Mouse (Mus musculus) hindbrain, embryonic 16.5 days (tissue): ENCODE results near the gene Rapgef5. TPM values are rescaled to one million over a fixed set of nuclear protein-coding genes. Genes with fewer than 3 reads are reported as not detected.

Experiments
- ATAC-seq: fragments of 200-750 bp; cut with Nextera tagmentation; 2 replicates; pipeline ENCODE4 v1.8.0; 2017; ENCODE audit warnings: moderate TSS enrichment, moderate library complexity
- H3K27ac ChIP-seq: fragments of 300-500 bp; sonication (generic); 2 replicates; pipeline ENCODE4 v1.5.1; 2014; ENCODE audit warnings: low read depth, mild to moderate bottlenecking, control low read depth, low read length, moderate library complexity
- H3K27me3 ChIP-seq: fragments of 300-500 bp; sonication (generic); replicated peaks from 2 replicates; pipeline ENCODE4 v1.6.1; 2014; ENCODE audit warnings: low read length; ENCODE audit not compliant: control insufficient read depth, insufficient read depth
- H3K36me3 ChIP-seq: fragments of 300-500 bp; sonication (generic); 2 replicates; pipeline ENCODE4 v1.6.1; 2014; ENCODE audit warnings: mild to moderate bottlenecking, low read length, moderate library complexity, mixed read lengths; ENCODE audit not compliant: control insufficient read depth, insufficient read depth
- H3K4me1 ChIP-seq: fragments of 300-500 bp; sonication (generic); 2 replicates; pipeline ENCODE4 v1.6.1; 2014; ENCODE audit warnings: low read depth, low read length; ENCODE audit not compliant: control insufficient read depth, insufficient read depth
- H3K4me2 ChIP-seq: fragments of 300-500 bp; sonication (generic); 2 replicates; pipeline ENCODE4 v1.6.1; 2014; ENCODE audit warnings: mild to moderate bottlenecking, low read length, control low read depth, moderate library complexity
- H3K4me3 ChIP-seq: fragments of 300-500 bp; sonication (generic); 2 replicates; pipeline ENCODE4 v1.5.1; 2014; ENCODE audit warnings: mild to moderate bottlenecking, low read length, control low read depth, moderate library complexity
- H3K9ac ChIP-seq: fragments of 300-500 bp; sonication (generic); 2 replicates; pipeline ENCODE4 v1.6.1; 2014; ENCODE audit warnings: low read depth, mild to moderate bottlenecking, control low read depth, low read length, moderate library complexity
- H3K9me3 ChIP-seq: fragments of 300-500 bp; sonication (generic); 2 replicates; pipeline ENCODE4 v1.6.1; 2014; ENCODE audit warnings: mild to moderate bottlenecking, low read length, moderate library complexity; ENCODE audit not compliant: control insufficient read depth
- WGBS: fragments of 180-500 bp; shearing (Covaris S2); extraction: QIAGEN DNeasy Blood & Tissue Kit; methylation state at CpG from one replicate; pipeline ENCODE4 v1.1.7; 2014; 5-methylcytosine and 5-hydroxymethylcytosine counted together
- polyA plus RNA-seq: library from polyadenylated mRNA; unstranded; fragments of >200 nt; fragmentation: Nextera tagmentation; extraction: Ambion mirVana; gene quantifications from 2 replicates; pipeline ENCODE4 v1.2.1, GENCODE M21; 2015

Rapgef5 gene
- polyA plus RNA-seq, 1 experiment from 2014 or later: 31.9 TPM

DNA sequence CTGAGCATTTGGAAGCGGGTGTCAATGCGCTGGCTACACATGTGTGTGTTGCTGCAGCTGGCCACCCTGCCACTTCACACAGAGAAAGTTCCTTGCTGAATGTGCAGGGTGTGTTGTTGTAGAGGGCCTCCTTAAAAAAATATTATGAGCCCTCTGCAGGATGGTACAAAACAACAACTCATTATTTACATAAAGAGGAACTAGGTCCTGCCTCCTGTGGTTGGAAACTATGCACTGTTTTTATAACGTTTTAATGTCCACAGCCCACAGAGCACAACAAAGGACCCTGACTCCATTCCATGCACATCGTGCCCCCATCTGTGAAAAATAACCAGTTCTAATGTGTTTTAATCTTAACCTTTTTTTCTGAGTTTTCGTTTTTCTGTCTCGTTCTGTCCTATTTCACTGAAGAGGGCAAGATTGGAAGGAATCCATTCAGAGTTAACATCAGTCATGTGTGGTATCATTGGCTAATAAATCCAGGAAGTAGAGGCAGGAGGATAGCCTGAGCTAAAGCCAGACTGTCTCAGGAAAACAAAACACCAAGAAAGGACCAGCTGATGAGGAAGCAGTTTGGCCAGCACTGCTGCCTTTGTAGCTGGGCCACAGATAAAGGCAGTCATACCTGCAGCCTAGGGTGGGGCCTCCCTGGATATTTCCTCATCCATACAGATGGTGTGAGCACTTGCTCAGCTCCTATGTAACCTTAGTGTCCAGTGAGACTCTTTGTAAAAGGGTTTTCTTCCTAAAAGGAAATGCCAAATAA, 123.3 kb downstream of the Rapgef5 start:
- H3K27me3 ChIP-seq: no peaks in the 10 kb centered on the region
- no peaks in the 10 kb centered on the region for H3K36me3 ChIP-seq
- H3K9me3 ChIP-seq: no peaks in the 10 kb centered on the region
- WGBS: 65% methylated on average over 6 of the region's 6 CpGs
- H3K9ac ChIP-seq: no peak overlapping the region
- no peak overlapping the region for H3K4me3 ChIP-seq
- no peak overlapping the region for H3K27ac ChIP-seq
- no peaks in the 10 kb centered on the region for H3K4me1 ChIP-seq
- ATAC-seq: 0 out of 2 replicates have a peak, but pooled peaks have one; percentile 28
- H3K4me2 ChIP-seq: no peak overlapping the region

DNA sequence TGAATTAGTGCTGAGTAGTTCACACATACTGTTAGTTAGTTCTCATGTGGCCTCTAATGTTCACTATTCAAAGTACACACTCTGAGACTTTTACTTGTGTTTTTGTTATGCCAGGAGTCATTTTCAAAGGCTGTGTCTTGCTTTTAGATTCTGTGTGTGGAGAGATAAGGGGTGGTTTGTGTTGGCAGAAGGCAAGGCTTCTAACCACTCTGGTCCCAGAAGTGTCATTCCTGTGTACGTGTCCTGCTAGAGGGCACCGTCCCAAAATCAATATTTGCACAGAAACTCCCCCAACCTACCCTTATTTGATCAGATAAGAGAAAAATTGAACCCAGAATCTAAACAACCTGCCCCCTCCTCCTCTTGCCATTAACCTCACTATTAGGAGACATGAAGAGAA, 126.2 kb downstream of the Rapgef5 start:
- Histone ChIP-seq H3K4me1 (no peaks in the 10 kb centered on the region), H3K9me3 (no peaks in the 10 kb centered on the region), H3K27me3 (no peaks in the 10 kb centered on the region), H3K9ac (no peak overlapping the region), H3K36me3 (no peaks in the 10 kb centered on the region), H3K4me3 (no peak overlapping the region), H3K4me2 (no peak overlapping the region), H3K27ac (no peak overlapping the region)
- WGBS: 73% methylated on average over 2 of the region's 2 CpGs
- ATAC-seq: no peak

DNA sequence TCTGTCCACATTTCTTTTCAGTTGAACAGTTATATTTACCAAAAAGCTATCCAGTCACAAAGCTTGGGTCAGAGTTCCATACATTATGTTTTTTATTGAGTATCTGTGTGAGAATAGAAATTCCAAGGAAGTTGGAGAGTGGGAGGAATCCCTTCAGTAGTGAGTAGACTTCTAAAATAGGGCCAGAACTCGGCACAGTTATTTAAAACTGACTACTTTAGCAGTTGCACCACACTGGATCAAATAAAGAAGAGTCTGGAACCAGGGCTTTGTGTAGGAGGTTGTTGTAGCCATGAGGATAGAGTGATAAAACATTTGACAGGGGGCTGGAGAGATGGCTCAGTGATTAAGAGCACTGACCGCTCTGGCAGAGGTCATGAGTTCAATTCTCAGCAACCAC, 129.5 kb downstream of the Rapgef5 start:
- Histone ChIP-seq H3K4me2 (no peak overlapping the region), H3K9ac (no peak overlapping the region), H3K27ac (no peak overlapping the region), H3K27me3 (no peaks in the 10 kb centered on the region), H3K9me3 (no peaks in the 10 kb centered on the region), H3K36me3 (no peaks in the 10 kb centered on the region), H3K4me1 (no peaks in the 10 kb centered on the region), H3K4me3 (no peak overlapping the region)
- ATAC-seq: no peak
- 89% methylated on average over 2 of the region's 2 CpGs for WGBS

DNA sequence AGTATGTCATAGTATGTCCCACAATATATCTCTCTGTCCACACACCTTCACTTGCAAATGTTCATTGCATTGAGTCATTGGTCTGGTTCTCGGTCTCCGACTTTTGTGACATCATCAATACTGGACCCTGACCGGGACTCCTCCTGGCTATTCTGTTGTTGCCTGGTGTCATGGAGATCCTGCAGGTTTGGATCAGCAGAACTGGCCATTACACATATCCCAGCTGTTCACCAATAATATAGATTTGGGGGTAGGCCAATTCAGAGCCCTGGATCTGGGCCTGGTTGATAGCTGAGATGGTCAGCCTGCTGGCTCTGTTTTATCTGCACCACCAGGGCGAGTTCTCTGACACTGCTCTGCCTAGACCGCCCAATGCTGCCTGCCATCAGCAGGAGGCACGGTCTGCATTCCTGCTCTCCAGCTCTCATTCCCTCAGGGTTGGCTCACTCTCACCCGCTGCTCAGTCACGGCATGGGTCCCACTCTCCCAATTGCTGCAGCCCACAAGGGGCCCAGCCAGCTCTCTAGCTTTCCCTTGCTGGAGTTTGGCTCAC, 137.7 kb downstream of the Rapgef5 start:
- H3K27me3 ChIP-seq: no peaks in the 10 kb centered on the region
- ATAC-seq: no peak
- H3K27ac ChIP-seq: no peak overlapping the region
- no peak overlapping the region for H3K4me3 ChIP-seq
- WGBS: 85% methylated on average over 8 of the region's 8 CpGs
- H3K4me2 ChIP-seq: no peak overlapping the region
- H3K4me1 ChIP-seq: no peaks in the 10 kb centered on the region
- no peak overlapping the region for H3K9ac ChIP-seq
- no peaks in the 10 kb centered on the region for H3K9me3 ChIP-seq
- H3K36me3 ChIP-seq: no peaks in the 10 kb centered on the region

DNA sequence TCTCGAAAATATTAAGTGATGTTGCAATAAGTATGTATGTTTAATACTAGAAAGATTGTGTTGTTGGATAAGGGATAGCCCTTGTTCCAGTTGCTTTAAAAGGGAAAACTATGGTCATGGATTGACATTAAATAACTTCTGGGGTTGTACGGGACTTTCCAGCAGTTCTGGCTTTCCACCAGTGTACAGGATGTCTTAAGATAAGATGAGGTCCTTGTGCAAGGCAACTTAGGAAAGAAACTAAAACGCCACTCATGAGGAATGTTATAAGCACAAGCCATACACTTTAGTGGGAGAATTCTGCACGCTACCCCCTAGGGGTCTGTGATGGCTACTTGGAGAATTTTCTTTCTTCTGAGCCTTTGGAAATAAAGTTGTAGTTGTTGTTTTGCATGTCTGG, 140.7 kb downstream of the Rapgef5 start:
- 83% methylated on average over 4 of the region's 4 CpGs for WGBS

DNA sequence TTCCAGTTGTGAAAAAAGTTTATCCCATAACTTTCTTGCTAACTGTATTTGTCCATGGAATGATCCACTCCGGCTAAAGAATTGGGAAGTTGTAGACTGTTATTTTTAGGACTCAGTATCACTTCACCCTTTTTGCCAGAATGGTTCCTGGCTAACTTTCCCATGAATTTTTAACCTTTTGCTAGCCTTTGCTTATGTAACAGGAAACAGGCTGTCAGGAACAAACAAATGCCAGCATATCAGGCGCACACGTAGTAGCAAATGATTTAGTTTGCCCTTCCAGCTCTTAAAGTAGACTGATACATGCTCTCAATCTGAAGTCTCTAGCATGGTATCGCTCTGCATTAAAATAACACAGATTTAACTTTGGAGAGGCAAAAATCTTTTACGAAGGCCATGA, 141.5 kb downstream of the Rapgef5 start:
- 85% methylated on average over 5 of the region's 5 CpGs for WGBS
- Histone ChIP-seq H3K4me1 (no peaks in the 10 kb centered on the region), H3K9ac (no peak overlapping the region), H3K27me3 (no peaks in the 10 kb centered on the region), H3K27ac (no peak overlapping the region), H3K4me2 (no peak overlapping the region), H3K4me3 (no peak overlapping the region), H3K9me3 (no peaks in the 10 kb centered on the region), H3K36me3 (no peaks in the 10 kb centered on the region)
- no peak for ATAC-seq

More for the DNA sequence above, 140.7 kb downstream of the Rapgef5 start:
- Histone ChIP-seq H3K4me3 (no peak overlapping the region), H3K9me3 (no peaks in the 10 kb centered on the region), H3K9ac (no peak overlapping the region), H3K36me3 (no peaks in the 10 kb centered on the region), H3K4me1 (no peaks in the 10 kb centered on the region), H3K27me3 (no peaks in the 10 kb centered on the region), H3K27ac (no peak overlapping the region), H3K4me2 (no peak overlapping the region)
- ATAC-seq: no peak

DNA sequence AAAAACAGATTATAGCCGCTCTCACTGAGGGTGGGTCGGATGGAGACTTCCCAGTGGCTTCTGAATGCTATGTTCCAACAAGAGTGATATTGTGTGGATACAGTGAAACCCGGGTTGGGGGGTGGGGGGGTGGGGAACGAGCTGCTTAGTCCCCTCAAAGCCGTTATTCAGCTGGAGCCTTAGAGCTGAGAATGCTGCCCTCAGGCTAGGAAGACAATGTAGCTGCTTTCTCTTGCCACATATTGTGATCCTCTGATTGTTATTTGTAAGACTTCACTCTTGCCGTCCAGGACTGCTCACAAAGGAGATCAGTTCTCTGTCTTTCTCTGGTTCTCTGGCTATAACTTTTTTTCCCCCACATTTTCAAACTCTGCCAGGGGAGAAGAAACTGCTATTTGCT, 142.5 kb downstream of the Rapgef5 start:
- Histone ChIP-seq H3K4me3 (no peak overlapping the region), H3K27me3 (no peaks in the 10 kb centered on the region), H3K9ac (no peak overlapping the region; the same call in 1 of the 2 replicates), H3K4me2 (no peak overlapping the region), H3K9me3 (no peaks in the 10 kb centered on the region), H3K27ac (no peak overlapping the region), H3K4me1 (no peaks in the 10 kb centered on the region), H3K36me3 (no peaks in the 10 kb centered on the region)
- WGBS: 20% methylated on average over 6 of the region's 6 CpGs
- ATAC-seq: no peak

DNA sequence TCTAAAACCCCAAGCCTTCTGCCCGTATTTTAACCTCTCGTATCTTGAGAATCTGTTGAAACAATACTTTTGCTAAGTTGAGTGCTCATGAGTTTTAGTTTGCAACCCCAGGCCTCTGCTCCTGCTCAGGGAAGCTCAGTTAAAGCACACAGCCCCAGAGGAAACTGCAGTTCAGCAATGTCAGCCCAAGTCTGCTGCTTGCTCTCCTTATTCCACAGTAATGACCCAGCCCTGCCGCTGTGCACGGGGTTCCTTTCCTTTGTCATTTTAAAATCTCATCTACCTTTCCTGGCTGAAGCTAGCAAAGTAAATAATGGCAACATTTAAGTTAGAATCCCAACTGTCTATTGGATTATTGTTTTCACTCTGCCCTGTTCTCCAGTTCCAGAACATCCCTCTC, 144.1 kb downstream of the Rapgef5 start:
- WGBS: 37% methylated on average over 4 of the region's 4 CpGs
- H3K4me1 ChIP-seq: no peaks in the 10 kb centered on the region
- H3K36me3 ChIP-seq: no peaks in the 10 kb centered on the region
- no peak overlapping the region for H3K4me2 ChIP-seq
- no peaks in the 10 kb centered on the region for H3K9me3 ChIP-seq
- H3K9ac ChIP-seq: no peak overlapping the region
- no peak overlapping the region for H3K4me3 ChIP-seq
- no peak for ATAC-seq
- H3K27ac ChIP-seq: no peak overlapping the region
- H3K27me3 ChIP-seq: no peaks in the 10 kb centered on the region

DNA sequence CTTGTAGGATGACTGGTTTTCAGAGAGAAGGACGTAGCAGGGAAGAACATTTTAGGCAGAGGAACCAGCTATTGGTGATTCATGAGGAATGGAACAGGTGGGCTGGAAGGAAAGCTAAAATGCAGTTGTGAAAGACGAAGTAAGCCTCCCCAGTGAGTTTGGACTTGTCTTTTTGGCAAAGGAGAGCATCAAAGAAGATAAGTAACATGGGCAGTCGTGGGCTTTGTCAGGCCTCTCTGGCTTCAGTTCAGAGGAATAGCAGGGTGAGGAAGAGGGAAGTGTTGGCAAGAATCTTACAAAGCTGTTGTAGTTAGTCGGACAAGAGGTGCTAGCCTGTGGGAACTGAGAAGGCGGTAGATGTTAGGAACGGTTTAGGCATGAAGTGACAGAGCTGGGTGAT, 145.6 kb downstream of the Rapgef5 start:
- WGBS: 80% methylated on average over 6 of the region's 6 CpGs
- ATAC-seq: no peak
- H3K27me3 ChIP-seq: no peaks in the 10 kb centered on the region

More for the DNA sequence above, 145.6 kb downstream of the Rapgef5 start:
- Histone ChIP-seq H3K4me2 (no peak overlapping the region), H3K9ac (no peak overlapping the region), H3K4me3 (no peak overlapping the region), H3K9me3 (no peaks in the 10 kb centered on the region), H3K36me3 (no peaks in the 10 kb centered on the region), H3K27ac (no peak overlapping the region), H3K4me1 (no peaks in the 10 kb centered on the region)
